Mouse (Mus musculus): ENCODE measurements at regions not wholly inside any gene's neighbourhood (a gene's known extent, or its start where the extent isn't known, plus 50 kb on each side); places are given as distances from the start of the nearest gene placed in this dataset.

- TF ChIP-seq CTCF (IDR thresholded peaks at IDR 0.05), result no peak
- TF ChIP-seq EP300 (IDR thresholded peaks at IDR 0.05), result no peak
Measured at GRCm38 (mm10) chr6:118315881-118316280, 103.4 kb downstream of the Bms1 start.

Data from lung, postnatal 0 days (tissue).